Mouse (Mus musculus) G1E (cell line): Measurements from ENCODE around the gene Ttc39a.

ENCODE experiments used
- CTCF ChIP-seq: IDR thresholded peaks from 2 replicates; pipeline ENCODE4 v1.5.1; 2012; ENCODE audit warnings: low read depth, low read length, inconsistent platforms, mixed read lengths
- GATA1 ChIP-seq: IDR thresholded peaks from 2 replicates; pipeline ENCODE4 v1.6.1; 2012; ENCODE audit warnings: borderline replicate concordance, low read length, inconsistent platforms, mixed read lengths
- POLR2AphosphoS5 ChIP-seq: IDR thresholded peaks from 2 replicates; pipeline ENCODE4 v1.6.1; 2012; ENCODE audit warnings: low read depth, low read length, inconsistent platforms; ENCODE audit not compliant: insufficient replicate concordance

DNA sequence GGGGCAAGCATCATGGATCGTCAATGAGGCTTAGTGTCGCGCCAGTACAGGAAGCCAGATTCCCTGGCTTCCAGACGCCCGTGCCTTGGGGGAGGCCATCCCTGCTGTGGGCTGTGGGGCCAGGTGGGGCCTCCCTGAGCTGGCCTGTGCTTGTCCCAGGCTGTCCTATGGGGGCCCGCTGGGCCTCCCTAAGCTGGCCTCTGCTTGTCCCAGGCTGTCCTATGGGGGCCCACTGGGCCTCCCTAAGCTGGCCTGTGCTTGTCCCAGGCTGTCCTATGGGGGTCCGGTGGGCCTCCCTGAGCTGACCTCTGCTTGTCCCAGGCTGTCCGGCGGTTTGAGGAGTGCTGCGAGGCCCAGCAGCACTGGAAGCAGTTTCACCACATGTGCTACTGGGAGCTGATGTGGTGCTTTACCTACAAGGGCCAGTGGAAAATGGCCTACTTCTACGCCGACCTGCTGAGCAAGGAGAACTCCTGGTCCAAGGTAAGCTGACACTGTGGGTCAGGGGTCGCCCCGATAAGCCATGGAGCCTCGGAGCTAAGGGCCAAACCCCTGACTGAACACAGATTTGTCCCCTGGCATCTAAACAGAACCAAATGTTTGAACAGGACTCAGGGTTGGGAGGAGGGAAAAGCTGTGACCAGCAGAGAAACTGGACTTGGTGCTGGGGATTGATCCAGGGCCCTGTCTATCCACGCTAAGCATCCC is 26.4 kb downstream of the Ttc39a start:
- TF ChIP-seq CTCF (no peak), GATA1 (no peak), POLR2AphosphoS5 (no peak)
